Mouse (Mus musculus) liver, adult 2 months (tissue): Measurements from ENCODE around the gene Wdr24.

Experiments
- CTCF ChIP-seq: fragments of 200-500 bp; IDR thresholded peaks from 2 replicates; pipeline ENCODE4 v1.5.1; 2011; ENCODE audit warnings: low read depth, low read length, control low read depth
- POLR2A ChIP-seq: fragments of 200-500 bp; IDR thresholded peaks from 2 replicates; pipeline ENCODE4 v1.6.1; 2011; ENCODE audit warnings: low read length, control low read depth; ENCODE audit not compliant: insufficient read depth; ENCODE audit errors: extremely low read depth

GRCm38 (mm10) chr17:25824362-25825142 lies 1.1 kb downstream of the Wdr24 start:
- TF ChIP-seq POLR2A (no peak), CTCF (no peak)
